Mouse (Mus musculus) regulatory T cell (primary cell): ENCODE results near the gene Ano1.

Experiments used
- in situ Hi-C: fragments of 300-600 bp; cut with MboI, MseI; formaldehyde crosslinking; loops from one replicate; pipeline ENCODE4 v1.15.1; 2025; ENCODE audit warnings: high pct_unique_total_duplicates

Gene Ano1

GRCm38 (mm10) chr7:144583619-144584018 is 168.2 kb downstream of the Ano1 start:
- in situ Hi-C loops, result loop anchor here (5.0 kb wide), 1 partner anchor 189 kb away; no protein-coding TSS in a partner anchor

- in situ Hi-C loops, result loop anchor here (5.0 kb wide), 1 partner anchor 190 kb away; no protein-coding TSS in a partner anchor
Measured at GRCm38 (mm10) chr7:144582284-144582980, 169.3 kb downstream of the Ano1 start, which contains the start of gene Fadd. Gene Fadd, minus strand, starts transcription at chr7:144582463.

- in situ Hi-C loops, result loop anchor here (5.0 kb wide), 1 partner anchor 191 kb away; no protein-coding TSS in a partner anchor
Measured at GRCm38 (mm10) chr7:144581559-144582283, 170.1 kb downstream of the Ano1 start.

GRCm38 (mm10) chr7:144577876-144578275 is 173.9 kb downstream of the Ano1 start:
- in situ Hi-C loops, result no loop called here

- in situ Hi-C loops, result no loop called here
Measured at GRCm38 (mm10) chr7:144572234-144572633, 179.5 kb downstream of the Ano1 start.

- in situ Hi-C loops, result no loop called here
Measured at GRCm38 (mm10) chr7:144571598-144571997, 180.2 kb downstream of the Ano1 start.

GRCm38 (mm10) chr7:144569428-144569827 is 182.3 kb downstream of the Ano1 start:
- in situ Hi-C loops, result no loop called here

- in situ Hi-C loops, result no loop called here
Measured at GRCm38 (mm10) chr7:144568091-144568490, 183.7 kb downstream of the Ano1 start.

GRCm38 (mm10) chr7:144566921-144567682 is 184.7 kb downstream of the Ano1 start:
- in situ Hi-C loops, result no loop called here

GRCm38 (mm10) chr7:144563456-144564155 is 188.2 kb downstream of the Ano1 start:
- in situ Hi-C loops, result no loop called here

- in situ Hi-C loops, result no loop called here
Measured at GRCm38 (mm10) chr7:144562016-144562415, 189.8 kb downstream of the Ano1 start.

GRCm38 (mm10) chr7:144560594-144560993 is 191.2 kb downstream of the Ano1 start:
- in situ Hi-C loops, result no loop called here

- in situ Hi-C loops, result loop anchor here (10.0 kb wide), 1 partner anchor 724 kb away; no protein-coding TSS in a partner anchor
Measured at GRCm38 (mm10) chr7:144558552-144558951, 193.2 kb downstream of the Ano1 start.

- in situ Hi-C loops, result loop anchor here (10.0 kb wide), 1 partner anchor 719 kb away; no protein-coding TSS in a partner anchor
Measured at GRCm38 (mm10) chr7:144554123-144554472, 197.7 kb downstream of the Ano1 start.

GRCm38 (mm10) chr7:144553237-144554122 is 198.3 kb downstream of the Ano1 start, which contains the start of gene Ppfia1:
Gene Ppfia1, minus strand, starts transcription at chr7:144553729.
- in situ Hi-C loops, result loop anchor here (10.0 kb wide), 1 partner anchor 719 kb away; no protein-coding TSS in a partner anchor

- in situ Hi-C loops, result loop anchor here (10.0 kb wide), 1 partner anchor 717 kb away; no protein-coding TSS in a partner anchor
Measured at GRCm38 (mm10) chr7:144552274-144552673, 199.5 kb downstream of the Ano1 start.

- in situ Hi-C loops, result loop anchor here (10.0 kb wide), 1 partner anchor 716 kb away; no protein-coding TSS in a partner anchor
Measured at GRCm38 (mm10) chr7:144550811-144551210, 201.0 kb downstream of the Ano1 start.

GRCm38 (mm10) chr7:144549904-144550566 is 201.7 kb downstream of the Ano1 start:
- in situ Hi-C loops, result loop anchor here (10.0 kb wide), 1 partner anchor 715 kb away; no protein-coding TSS in a partner anchor

GRCm38 (mm10) chr7:144545231-144545630 is 206.5 kb downstream of the Ano1 start:
- in situ Hi-C loops, result no loop called here
